Mouse (Mus musculus) embryo, embryonic 11 days (tissue): Measurements from ENCODE around the gene Dpy30.
"Not testable (repeated sequence)": the region's sequence is repeated elsewhere in the genome, so short reads cannot be mapped to it uniquely, and the experiment has no call there.

Source experiments
- DNase-seq: peaks from one replicate; pipeline ENCODE4 v3.0.0-alpha.2; 2015

The Dpy30 gene

DNA sequence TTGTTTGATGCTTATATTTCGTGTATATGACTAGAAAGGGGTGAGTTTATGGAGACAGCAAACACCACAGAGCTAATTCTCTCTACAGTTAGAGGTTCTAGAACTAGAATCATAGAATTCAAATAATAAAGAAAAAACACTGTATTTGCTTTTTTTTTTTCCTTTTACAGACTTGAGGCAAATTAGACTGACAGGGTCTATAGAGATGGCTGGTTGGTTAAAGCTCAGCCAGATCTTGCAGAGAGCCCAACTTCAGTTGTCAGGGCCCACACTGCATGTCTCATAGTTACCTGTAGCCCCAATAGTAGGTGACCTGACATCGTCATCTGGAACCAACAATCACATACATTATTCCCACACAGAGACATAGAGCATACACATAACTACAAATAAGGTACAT lies at the start of gene Dpy30:
Dpy30 (minus strand) TSS at position 101 of the 400 bp plus-strand sequence.
- no peak for DNase-seq

DNA sequence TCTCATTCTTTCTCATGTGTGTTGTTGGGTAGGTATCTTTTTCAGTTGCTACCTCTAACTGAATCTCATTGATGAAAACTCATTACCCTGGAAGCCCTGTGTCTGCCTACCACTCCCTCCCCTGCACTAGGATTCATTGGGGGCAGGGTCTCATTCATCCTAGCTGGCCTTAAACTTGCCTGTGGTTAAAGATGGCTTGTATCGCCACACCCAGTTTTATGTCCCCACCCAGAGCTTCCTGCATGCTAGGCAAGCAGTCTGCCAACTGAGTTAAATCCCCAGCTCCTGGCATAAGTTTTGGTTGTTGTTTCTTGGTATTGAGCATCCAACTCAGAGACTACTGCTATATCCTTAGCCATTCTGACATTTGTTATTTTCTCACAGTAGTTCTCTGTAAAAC lies 39.8 kb upstream of the Dpy30 start:
- DNase-seq = no peak

DNA sequence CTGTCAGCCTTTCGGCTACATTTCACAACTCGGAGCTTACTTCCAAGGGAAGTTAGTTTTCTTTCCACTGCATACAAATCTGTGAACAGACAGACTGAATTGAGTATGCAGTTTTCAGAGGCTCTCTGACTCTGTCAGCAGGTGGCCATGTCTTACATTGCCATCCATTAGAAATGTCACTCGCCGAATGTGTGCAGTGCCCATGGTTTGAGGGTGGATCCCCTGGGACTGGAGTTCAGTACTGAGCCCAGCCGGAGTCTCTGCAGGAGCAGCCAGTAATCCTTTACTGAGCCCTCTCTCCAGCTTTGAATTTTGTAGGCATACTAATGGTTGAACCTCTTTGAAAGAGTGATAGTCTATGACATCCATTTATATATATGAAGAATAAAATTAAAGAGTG lies 17.4 kb upstream of the Dpy30 start:
- DNase-seq = peak; percentile 41

DNA sequence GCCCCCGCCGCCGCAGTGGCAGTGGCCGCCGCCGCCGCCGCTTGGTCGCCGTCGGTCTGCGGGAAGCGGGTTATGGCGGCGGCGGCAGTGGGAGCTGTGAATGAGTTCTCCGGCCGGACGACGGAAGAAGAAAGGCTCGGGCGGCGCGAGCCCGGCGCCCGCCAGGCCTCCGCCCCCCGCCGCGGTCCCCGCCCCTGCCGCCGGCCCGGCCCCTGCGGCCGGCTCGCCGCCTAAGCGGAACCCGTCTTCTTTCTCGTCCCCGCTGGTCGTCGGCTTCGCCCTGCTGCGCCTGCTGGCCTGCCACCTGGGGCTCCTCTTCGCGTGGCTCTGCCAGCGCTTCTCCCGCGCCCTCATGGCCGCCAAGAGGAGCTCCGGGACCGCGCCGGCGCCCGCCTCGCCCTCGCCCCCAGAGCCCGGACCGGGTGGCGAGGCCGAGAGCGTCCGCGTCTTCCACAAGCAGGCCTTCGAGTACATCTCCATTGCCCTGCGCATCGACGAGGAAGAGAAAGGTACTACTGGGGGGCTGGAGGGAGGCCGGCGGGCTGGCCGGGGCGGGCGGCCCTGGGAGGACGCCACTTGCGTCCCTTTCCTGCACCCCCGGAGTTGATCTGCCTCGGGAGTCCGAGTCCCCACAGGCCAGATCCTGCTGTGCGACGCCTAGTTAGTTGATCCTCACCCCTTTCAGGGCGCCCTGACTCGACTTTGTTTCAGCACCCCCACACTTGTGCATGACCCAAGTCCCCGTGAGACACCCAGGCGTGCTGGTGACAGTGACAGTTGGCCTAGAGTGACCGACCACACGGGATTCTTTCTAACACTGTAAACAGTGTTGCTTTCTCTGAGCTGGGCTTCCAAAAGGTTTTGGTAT lies 15.4 kb upstream of the Dpy30 start, which contains the start of gene Spast:
Spast (plus strand) TSS at position 51 of the 868 bp plus-strand sequence.
- DNase-seq = peak; percentile 78

DNA sequence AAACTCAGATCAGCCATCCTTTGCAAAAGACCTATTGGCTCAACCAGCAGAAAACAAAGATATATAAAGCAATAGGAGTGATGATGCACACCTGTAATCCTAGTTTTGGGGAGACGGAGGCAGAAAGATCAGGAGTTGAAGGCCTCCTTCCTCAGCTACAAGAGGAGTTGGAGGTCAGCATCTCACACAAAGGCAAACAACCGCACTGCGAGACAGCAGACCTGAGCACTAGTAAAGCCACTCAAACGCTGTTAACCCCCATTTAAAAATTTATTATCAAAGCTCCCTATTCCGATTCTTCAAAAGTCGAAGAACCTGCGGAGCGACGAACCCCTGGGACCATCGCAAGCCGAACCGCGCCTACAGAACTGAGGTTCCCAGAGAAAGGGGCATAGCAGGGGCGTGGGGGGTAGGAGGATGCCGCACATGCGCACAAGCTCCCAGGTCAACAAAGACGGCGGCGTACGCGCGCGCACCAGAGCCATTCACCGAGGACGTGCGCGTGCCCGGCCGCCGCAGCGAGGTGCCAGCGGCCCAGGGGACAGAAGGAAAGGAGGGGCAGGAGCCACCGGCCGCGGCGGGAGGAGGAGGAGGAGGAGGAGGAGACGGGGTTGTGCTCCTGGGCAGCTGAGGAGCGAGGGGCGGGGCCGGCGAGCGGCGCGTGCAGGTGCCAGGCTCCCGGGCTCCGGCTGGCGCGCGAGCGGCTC lies 14.6 kb upstream of the Dpy30 start:
- DNase-seq = peak; percentile 97

DNA sequence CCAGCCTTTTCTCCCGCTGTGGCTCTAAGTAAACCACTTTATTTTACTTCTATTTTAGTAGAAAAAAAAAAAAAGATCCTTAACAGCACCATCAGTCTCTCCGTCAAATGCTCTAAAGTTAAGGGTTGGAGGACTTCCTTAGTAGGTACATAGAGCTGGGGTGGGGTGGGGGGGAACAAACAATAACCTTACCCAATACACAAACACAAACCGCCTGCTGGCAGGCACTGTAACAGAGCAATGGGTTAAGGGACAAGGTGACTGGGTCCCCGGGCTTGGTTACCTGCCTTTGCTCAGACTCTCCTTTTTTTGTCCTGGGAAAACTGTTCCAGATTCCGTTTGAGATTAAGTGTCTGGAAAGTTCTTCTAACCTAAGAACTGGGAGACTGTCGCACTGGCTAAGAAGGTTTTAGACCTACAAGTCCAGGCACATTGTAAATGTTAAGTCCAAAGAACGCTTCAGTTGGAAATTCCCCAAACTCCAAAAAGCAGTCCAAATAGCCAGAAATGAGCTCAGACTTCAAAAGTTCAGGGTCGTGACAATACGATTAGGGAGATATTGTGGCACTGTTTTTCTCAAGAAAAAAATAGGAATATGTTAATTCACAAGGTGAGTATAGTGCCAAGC lies 7.4 kb upstream of the Dpy30 start:
- DNase-seq = no peak

DNA sequence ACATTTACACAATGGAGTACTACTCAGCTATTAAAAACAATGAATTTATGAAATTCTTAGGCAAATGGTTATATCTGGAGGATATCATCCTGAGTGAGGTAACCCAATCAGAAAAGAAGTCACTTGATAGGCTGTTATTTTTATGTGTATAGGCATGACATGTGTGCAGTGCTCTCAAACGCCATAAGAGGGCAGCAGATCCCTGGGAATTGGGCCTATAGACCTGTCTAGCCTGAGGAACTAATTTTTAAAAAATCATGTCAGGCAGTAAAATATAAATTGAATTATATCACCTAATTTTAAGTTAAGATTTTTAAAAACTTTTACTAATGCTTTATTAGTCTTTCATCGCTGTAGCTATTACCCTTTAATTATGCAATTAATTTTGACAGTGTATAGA lies 4.4 kb upstream of the Dpy30 start:
- peak; percentile 54 for DNase-seq

DNA sequence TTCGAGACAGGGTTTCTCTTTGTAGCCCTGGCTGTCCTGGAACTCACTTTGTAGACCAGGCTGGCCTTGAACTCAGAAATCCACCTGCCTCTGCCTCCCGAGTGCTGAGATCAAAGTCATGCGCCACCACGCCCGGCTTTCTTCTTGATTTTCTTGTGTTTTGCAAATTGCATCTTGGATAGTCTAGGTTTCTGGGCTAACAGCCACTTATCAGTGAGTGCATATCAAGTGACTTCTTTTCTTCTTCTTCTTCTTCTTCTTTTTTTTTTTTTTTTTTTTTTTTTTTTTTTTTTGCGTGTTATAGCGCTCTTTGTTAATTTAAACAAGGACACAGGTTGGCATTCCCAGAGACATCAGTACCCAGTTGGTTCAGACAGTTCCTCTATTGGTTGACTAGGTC lies 3.5 kb upstream of the Dpy30 start:
- DNase-seq = not testable (repeated sequence)

DNA sequence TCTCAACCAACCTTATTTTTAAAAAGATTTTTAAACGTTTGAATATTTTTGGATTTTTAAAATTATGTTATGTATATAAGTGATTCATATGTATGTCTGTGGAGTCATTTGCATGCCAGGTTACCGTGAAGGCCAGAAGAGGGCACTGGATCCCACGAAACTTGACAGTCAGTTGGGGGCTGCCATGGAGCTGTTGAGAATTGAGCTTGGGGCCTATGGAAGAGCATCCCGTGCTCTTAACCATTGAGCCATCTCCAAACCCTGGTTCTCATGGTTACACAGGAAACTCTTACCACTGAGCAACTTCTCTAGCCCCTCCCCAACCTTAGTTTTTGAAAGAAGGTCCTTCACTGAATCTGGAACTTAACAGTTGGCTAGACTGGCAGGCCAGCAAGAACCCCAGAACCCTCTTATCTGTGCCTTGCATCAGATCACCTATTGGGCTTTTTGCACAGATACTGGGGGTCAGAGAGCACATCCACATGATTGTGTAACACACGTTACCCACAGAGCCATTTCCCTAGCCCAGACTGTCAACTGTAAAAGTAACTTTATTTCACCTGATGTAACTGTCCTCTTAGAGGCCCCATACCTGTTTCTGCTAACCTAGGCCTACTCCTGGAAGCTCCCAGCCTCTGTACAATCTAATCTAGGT lies 1.2 kb downstream of the Dpy30 start:
- peak; percentile 42 for DNase-seq

DNA sequence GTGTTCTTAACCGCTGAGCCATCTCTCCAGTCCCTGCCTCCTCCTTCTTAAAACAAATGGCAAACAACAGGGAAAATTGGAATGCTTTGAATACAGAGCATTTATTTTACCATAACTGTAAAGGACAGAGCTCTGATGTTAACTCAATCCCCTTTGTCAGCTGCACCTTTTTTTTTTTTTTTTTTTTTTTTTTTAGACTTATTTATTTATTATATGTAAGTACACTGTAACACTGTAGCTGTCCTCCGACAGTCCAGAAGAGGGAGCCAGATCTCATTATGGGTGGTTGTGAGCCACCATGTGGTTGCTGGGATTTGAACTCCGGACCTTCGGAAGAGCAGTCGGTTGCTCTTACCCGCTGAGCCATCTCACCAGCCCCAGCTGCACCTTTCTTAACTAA lies 5.0 kb downstream of the Dpy30 start:
- no peak for DNase-seq

DNA sequence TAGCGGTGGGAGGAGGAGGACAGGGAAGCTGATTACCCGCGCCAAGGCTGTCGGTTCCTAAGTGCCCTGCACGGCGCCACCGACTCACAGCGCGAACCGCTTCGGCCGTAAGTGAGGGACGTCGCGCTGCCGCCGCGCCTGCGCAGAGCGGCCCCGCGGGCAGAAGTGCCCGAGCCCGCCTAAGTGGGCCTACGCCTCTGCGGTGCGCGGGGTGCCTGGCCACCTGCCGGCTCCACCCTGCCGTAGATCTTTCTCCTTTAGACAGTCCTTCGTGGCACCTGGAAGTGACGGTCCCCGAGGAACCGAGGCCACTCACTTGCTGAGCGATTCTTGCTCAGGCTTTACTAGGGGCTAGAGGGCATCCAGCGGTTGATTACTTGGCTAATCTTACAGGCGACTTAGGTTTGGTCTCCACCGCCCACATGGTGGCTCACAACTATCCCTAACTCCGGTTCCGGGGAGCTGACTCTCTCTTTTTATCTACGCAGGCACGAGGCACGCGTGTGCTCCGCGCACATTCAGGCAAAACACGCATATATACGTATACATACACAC lies 7.4 kb downstream of the Dpy30 start:
- DNase-seq = peak; percentile 94

DNA sequence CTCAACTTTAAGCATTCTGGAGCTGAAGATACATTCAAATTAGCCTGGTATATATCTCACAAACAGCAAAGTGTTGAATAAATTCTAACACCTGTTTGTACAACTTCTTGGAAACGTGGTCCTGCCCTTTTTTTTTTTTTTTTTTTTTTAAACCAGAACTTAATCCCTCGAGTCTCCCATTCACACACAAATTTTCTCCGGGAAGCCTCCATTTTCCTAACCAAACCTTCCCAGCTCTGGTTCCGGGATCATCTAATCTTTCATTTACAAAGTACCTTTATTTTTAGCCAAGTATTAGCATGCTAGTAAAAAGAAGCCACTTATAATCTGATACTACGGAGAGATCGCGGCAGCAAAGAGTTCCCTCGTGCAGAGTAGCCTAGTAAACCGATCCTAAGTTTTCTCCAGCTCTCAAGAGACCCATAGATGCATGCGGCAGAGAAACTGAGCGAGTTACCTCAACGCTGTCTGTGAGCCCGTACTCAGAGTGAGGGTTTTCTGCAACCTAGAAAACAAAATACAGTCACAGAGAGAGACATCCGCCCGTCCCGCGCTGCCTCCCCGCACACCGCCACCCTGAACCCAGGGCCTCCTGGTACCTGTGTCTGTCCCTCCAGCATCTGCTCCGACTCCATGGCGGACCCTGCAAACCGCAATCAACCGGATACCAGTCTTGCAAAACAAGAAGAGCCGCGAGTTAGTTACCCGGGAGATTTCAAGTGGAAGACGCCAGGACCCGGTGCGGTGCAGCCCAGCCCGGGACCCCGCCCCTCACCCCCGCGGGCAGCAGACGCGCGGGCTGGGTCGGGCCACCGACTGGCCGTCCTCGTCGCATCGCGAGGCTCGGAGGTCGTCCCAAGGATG lies 8.1 kb downstream of the Dpy30 start:
- DNase-seq = no peak

DNA sequence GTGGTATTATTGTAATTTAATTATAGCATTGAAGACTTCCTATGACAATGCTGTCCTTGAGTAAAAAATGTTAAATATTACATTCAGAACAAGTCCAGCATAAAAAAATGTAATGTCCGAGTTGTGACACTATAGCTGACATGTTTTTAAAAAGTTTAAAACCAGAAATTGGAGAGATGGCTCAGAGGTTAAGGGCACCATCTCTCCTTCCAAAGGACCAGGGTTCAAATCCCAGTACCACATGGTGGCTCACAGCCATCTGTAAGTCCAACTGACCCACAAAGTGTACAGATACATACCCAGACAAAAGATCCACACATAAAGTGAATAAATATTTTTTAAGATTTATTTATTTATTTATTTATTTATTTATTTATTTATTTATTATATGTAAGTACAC lies 17.7 kb downstream of the Dpy30 start:
- DNase-seq = no peak

DNA sequence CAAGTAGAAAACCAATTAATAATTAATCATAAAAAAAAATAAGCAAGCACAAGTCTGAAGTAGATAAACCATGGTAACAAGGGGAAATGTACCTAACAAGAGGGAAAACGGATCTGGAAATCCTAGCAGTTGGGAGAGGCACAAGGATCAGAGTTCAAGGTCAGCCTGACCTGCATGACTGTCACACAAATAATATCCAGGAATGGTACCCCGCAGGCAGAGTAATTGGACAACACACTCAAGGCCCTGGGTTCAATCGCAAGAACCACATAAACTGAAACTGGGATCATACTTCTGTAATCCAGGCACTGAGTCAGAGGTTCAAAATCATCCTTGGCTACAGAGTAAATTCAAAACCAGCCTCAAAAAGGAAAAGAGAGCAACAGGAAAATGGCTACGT lies 18.1 kb downstream of the Dpy30 start:
- no peak for DNase-seq

DNA sequence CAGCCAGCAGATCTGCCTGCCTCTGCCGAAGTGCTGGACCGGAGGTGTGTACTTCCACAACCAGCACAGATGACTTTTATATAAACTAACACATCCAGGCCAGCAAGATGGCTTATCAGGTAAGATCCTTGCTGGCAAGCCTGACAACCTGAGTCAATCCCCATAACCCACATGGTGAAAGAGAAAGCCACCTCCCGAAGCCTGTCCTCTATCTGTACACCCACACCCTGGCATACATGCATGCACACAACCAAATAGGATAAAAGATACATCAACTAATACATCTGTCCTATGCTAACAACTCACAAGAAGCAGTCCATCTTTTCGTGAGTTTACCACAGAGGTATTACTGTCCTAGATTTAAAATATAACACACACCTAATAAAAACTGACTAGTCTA lies 19.7 kb downstream of the Dpy30 start:
- no peak for DNase-seq

DNA sequence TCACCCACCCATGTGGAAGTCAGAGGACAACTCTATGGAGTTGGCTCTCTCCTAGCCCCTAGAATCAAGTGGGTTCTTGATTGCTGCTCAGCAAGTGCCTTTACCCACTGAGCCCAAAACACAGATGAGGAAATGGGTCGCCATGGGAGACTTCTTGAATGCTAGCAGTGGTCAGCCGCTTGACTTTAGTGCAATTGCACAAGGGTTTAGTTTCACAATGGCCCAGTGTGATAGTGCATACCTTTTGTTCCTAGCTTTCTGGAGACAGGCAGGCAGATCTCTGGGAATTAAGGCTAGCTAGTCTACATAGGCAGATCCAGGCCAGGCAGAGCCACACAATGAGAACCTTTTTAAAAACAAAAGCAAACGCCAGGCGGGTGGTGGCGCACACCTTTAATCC lies 23.7 kb downstream of the Dpy30 start:
- DNase-seq = no peak

DNA sequence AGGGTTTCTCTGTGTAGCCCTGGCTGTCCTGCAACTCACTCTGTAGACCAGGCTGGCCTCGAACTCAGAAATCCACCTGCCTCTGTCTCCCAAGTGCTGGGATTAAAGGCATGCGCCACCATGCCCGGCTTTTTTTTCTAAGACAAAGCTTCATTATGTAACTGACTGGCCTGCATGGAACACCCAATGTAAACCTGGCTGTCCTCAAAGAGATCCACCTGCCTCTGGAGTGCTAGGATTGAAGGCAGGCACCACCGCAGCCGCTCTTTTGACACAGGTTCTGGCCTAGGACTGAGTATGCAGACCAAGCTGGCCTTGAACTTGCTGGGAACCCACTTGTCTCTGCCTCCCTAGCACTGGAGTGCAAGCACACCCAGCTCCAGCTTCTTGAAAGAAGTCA lies 26.8 kb downstream of the Dpy30 start:
- not testable (repeated sequence) for DNase-seq

DNA sequence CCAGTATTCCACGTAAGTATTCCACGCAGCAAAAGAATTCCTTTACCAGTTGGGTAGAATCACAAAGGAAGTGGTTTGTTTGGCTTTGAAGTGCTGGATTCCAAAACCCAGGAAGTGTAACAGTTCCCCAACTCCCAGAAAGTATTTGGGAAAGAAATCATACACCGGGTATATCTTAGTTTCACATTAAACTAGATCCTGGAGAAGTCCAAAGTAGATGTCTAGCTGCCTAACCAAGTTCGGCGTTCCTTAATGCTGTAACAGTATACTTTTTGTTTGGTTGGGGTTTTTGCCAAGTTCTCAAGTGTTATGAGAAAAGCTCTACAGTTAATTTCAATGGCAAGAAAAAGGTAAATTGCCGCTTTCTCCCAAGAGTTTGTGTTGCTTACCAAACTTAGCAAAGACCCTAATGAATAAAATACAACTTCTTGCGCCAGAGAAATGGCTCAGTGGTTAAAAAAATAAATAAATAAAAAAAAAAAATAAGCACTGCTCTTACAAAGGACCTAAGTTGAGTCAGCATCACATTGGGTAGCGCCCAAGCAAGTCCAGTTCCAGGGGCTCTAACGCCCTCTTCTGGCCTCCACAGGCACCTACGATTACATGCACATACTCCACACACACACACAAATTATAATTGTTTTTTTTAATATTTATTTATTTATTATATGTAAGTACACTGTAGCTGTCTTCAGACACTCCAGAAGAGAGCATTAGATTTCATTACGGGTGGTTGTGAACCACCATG lies 27.5 kb downstream of the Dpy30 start:
- peak; percentile 19 for DNase-seq

DNA sequence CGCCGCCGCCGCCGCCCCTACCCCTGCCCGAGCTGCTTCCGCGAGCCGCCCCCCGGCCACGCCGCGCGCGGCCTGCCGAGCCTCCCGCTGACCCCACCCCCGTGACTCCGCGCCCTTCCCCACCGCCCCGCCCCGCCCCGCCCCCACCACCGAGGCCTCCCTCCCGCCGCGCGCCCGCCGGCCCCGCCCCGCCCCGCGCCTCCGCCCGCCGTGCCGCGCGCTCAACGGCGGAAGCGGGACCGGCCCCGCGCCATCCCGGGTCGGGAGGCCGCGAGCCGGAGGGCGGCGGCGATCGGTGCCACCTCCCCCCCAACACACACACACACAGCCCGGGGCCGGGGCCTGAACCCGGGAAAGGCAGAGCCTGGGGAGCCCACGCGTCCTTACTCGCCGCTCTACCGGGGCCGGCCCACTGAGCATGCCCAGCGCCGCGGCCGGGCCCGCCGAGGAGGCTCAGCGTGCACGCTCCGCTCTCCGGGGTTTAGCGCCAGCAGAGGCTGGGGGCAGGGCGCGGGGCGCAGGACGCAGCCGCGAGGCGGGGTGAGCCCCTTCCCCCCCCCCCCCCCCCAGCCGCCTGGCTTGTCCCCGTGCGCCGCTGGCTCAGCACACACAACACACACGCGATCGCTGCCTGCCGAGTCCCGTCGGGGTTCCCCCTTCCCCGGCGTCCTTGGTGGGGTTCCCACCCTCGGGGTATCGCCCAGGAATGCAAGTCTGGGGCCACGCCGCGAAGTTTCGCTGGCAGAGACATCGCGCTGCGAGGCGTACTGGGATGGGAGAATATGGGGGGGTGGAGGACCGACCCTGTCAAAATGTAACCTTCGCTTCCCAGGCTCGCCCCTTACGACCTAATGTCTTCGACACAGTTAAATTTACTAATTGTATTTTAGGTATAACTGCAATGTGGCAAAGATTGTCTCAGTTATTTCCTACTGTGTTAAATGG lies 28.4 kb downstream of the Dpy30 start, which contains the start of gene Memo1:
Memo1 (minus strand) TSS at position 496 of the 945 bp plus-strand sequence.
- DNase-seq = peak; percentile 92
